Mouse (Mus musculus): ENCODE measurements around the gene St8sia1.
A peak's percentile ranks its signal among the peaks of the same experiment; 100 is the strongest.

- peak; percentile 19 to 43 (median 24); a peak in 4 of 6 replicates for TF ChIP-seq CTCF (IDR thresholded peaks at IDR 0.05 in 2 of 3, conservative IDR thresholded peaks at IDR 0.05 in 1 of 3; ENCODE audit: control insufficient read depth in 1 of 3, insufficient read depth in 1 of 3, low read depth in 2 of 3, low read length in 3 of 3, poor library complexity in 1 of 3, severe bottlenecking in 1 of 3)
- peak; percentile 24; the same call in 1 of the 2 replicates for TF ChIP-seq HCFC1 (IDR thresholded peaks at IDR 0.05; ENCODE audit: low read depth, low read length)
- TF ChIP-seq MAFK (IDR thresholded peaks at IDR 0.05; ENCODE audit: borderline replicate concordance, low read depth, low read length): 0 out of 2 replicates have a peak, but pooled peaks have one; percentile 65
- peak; percentile 99 for TF ChIP-seq TCF12 (IDR thresholded peaks at IDR 0.05; ENCODE audit: low read depth, low read length)
- TF ChIP-seq CHD2 (IDR thresholded peaks at IDR 0.05; ENCODE audit: low read length): no peak
- no peak for TF ChIP-seq NRF1 (IDR thresholded peaks at IDR 0.05; ENCODE audit: insufficient read depth, low read depth, low read length, poor library complexity, severe bottlenecking)
- TF ChIP-seq POLR2AphosphoS5 (IDR thresholded peaks at IDR 0.05; ENCODE audit: borderline replicate concordance, low read depth, low read length): no peak
- no peak for TF ChIP-seq NELFE (IDR thresholded peaks at IDR 0.05; ENCODE audit: low read depth, low read length)
- no peak for TF ChIP-seq MYC (IDR thresholded peaks at IDR 0.05; ENCODE audit: low read depth, low read length)
- no peak for TF ChIP-seq MAX (IDR thresholded peaks at IDR 0.05; ENCODE audit: low read length)
- peak; percentile 97 for TF ChIP-seq GATA1 (IDR thresholded peaks at IDR 0.05; ENCODE audit: low read depth, low read length)
Observed at GRCm38 (mm10) chr6:142831243-142831642, 133.0 kb downstream of the St8sia1 start.
